Mouse (Mus musculus) olfactory bulb, adult 2 months (tissue): Measurements from ENCODE around the gene Hc.

ENCODE experiments used
- CTCF ChIP-seq: fragments of 200-500 bp; IDR thresholded peaks from 2 replicates; pipeline ENCODE4 v1.5.1; 2012; ENCODE audit warnings: low read depth, mild to moderate bottlenecking, low read length, moderate library complexity; ENCODE audit not compliant: insufficient read depth
- POLR2A ChIP-seq: fragments of 200-500 bp; IDR thresholded peaks from 2 replicates; pipeline ENCODE4 v1.6.1; 2012; ENCODE audit warnings: mild to moderate bottlenecking, low read depth, low read length, moderate library complexity; ENCODE audit not compliant: insufficient read depth

GRCm38 (mm10) chr2:35100529-35100928 is 39.3 kb upstream of the Hc start:
- no peak for TF ChIP-seq CTCF
- no peak for TF ChIP-seq POLR2A
